Mouse (Mus musculus) olfactory bulb, adult 2 months (tissue): ENCODE results near the gene Ptcd2.

ENCODE experiments used
- CTCF ChIP-seq: fragments of 200-500 bp; IDR thresholded peaks from 2 replicates; pipeline ENCODE4 v1.5.1; 2012; ENCODE audit warnings: low read depth, mild to moderate bottlenecking, low read length, moderate library complexity; ENCODE audit not compliant: insufficient read depth
- POLR2A ChIP-seq: fragments of 200-500 bp; IDR thresholded peaks from 2 replicates; pipeline ENCODE4 v1.6.1; 2012; ENCODE audit warnings: mild to moderate bottlenecking, low read depth, low read length, moderate library complexity; ENCODE audit not compliant: insufficient read depth

- TF ChIP-seq CTCF (no peak), POLR2A (no peak)
These were observed 19.4 kb upstream of the Ptcd2 start for GRCm38 (mm10) chr13:99363866-99364265.
